Mouse (Mus musculus) testis, adult 2 months (tissue): ENCODE data around the gene Gm20458.

ENCODE experiments used
- CTCF ChIP-seq: fragments of 200-500 bp; IDR thresholded peaks from 2 replicates; pipeline ENCODE4 v1.5.1; 2012; ENCODE audit warnings: low read depth, mild to moderate bottlenecking, inconsistent platforms, low read length, moderate library complexity; ENCODE audit not compliant: control insufficient read depth, insufficient read depth, insufficient replicate concordance
- POLR2A ChIP-seq: fragments of 200-500 bp; IDR thresholded peaks from 2 replicates; pipeline ENCODE4 v1.6.1; 2012; ENCODE audit warnings: low read depth, mild to moderate bottlenecking, inconsistent platforms, low read length, moderate library complexity; ENCODE audit not compliant: control insufficient read depth

DNA sequence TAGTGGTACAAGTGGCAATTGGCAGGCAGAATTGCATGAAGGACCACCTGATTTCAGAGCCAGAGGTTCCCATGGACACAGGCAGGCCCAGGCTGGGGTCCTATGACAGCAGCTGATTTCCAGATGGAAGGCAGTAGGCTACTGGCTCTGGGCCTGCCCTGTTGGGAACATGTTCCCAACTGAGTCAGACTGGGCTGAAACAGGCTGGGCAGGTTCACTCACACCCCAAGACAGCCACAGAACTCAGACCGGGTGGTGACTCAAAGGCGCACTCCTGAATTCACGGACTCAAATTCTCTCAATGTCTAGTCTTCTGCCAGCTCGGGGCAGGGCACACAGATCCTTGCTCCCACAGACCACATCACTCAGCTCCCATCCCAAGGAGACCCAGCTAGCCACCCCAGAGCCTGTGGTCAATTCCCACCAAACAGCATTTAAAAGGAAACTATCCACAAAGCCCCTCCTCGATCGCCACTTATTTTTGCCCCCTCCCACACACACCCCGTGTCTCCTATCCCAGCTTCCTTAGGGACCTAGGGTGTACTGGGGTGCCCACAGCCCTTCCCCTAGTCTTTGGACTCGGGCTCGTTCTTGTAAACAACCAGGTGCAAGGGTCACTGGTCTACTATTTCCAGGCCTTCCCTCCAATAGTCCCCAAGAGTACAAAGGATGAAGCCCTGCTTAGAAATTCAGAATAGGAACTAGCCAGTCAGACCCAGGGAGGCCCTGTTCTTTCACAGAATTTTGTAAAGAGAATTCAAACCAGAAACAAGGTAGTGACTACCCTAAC, 28.9 kb upstream of the Gm20458 start:
- TF ChIP-seq CTCF (no peak), POLR2A (no peak)
